13 mouse cellular contexts compared by ENCODE assay signal in the genomic region with DNA sequence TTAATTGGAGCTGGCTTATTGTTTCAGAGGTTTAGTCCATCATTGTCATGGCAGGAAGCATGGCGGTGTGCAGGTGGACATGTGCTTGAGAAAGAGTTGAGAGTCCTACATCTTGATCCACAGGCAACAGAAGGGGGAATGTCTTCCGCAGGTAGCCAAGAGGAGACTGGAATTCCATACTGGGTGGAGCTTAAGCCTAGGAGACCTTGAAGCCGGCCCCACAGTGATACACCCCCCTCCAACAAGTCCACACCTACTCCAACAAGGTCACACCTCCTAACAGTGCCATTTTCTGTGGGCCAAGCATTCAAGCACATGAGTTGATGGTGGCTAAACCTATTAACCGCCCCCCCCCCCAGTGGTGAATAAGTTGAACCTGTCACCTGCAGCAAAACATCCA.
"Had no signal": no experiment of that assay in that cellular context is flagged by ENCODE, and none has a peak within 500 bp of the region (broad histone marks: within the 10 kb centered on the region; RNA-seq: fewer than 3 reads in every experiment).

No protein-coding gene starts in this region.

- DNase-seq: cerebellum, adult 9-10 months; cerebellum, postnatal 10 days; cerebellum, postnatal 14 days; cerebellum, postnatal 25 days; cerebellum, postnatal 36 days; embryo, embryonic 11 days; forebrain, postnatal 0 days; gastrocnemius, adult 2 months; gastrocnemius, postnatal 10 days; gastrocnemius, postnatal 14 days; gastrocnemius, postnatal 25 days; gastrocnemius, postnatal 36 days; heart, adult 2 months had no signal
